Mouse (Mus musculus) forelimb bud, embryonic 11.5 days (tissue): Measurements from ENCODE around the gene Prkg1.

ENCODE experiments used
- DNase-seq: peaks from one replicate; pipeline ENCODE4 v3.0.0-alpha.2; 2012; ENCODE audit warnings: low read depth, low spot score

Gene Prkg1

GRCm38 (mm10) chr19:31158944-31159460 is 605.8 kb downstream of the Prkg1 start:
- DNase-seq = no peak

- DNase-seq = no peak
Observed at GRCm38 (mm10) chr19:31153399-31153798, 611.4 kb downstream of the Prkg1 start.

- DNase-seq = no peak
Observed at GRCm38 (mm10) chr19:31149902-31150301, 614.9 kb downstream of the Prkg1 start.

- no peak for DNase-seq
Observed at GRCm38 (mm10) chr19:31147457-31147856, 617.4 kb downstream of the Prkg1 start.

GRCm38 (mm10) chr19:31146156-31146555 is 618.7 kb downstream of the Prkg1 start:
- DNase-seq = no peak

GRCm38 (mm10) chr19:31141905-31142304 is 622.9 kb downstream of the Prkg1 start:
- no peak for DNase-seq

GRCm38 (mm10) chr19:31136316-31136715 is 628.5 kb downstream of the Prkg1 start:
- no peak for DNase-seq

- peak; percentile 14 for DNase-seq
Observed at GRCm38 (mm10) chr19:31132614-31133013, 632.2 kb downstream of the Prkg1 start.

GRCm38 (mm10) chr19:31124628-31125027 is 640.2 kb downstream of the Prkg1 start:
- DNase-seq = no peak

- peak; percentile 10 for DNase-seq
Observed at GRCm38 (mm10) chr19:31114690-31115089, 650.1 kb downstream of the Prkg1 start.

GRCm38 (mm10) chr19:31106835-31107554 is 657.8 kb downstream of the Prkg1 start:
- DNase-seq = peak; percentile 23

GRCm38 (mm10) chr19:31106036-31106435 is 658.8 kb downstream of the Prkg1 start:
- DNase-seq = no peak

GRCm38 (mm10) chr19:31104764-31105163 is 660.1 kb downstream of the Prkg1 start:
- no peak for DNase-seq

- DNase-seq = no peak
Observed at GRCm38 (mm10) chr19:31099369-31099768, 665.5 kb downstream of the Prkg1 start.

- DNase-seq = no peak
Observed at GRCm38 (mm10) chr19:31097857-31098256, 667.0 kb downstream of the Prkg1 start.

GRCm38 (mm10) chr19:31083761-31084160 is 681.1 kb downstream of the Prkg1 start:
- no peak for DNase-seq

GRCm38 (mm10) chr19:31082662-31083429 is 682.0 kb downstream of the Prkg1 start, which contains the start of gene Cstf2t:
TSS of gene Cstf2t (plus strand) at chr19:31082837.
- peak; percentile 98 for DNase-seq

GRCm38 (mm10) chr19:31082226-31082625 is 682.6 kb downstream of the Prkg1 start:
- DNase-seq = no peak

- DNase-seq = no peak
Observed at GRCm38 (mm10) chr19:31078241-31078640, 686.6 kb downstream of the Prkg1 start.

GRCm38 (mm10) chr19:31076106-31076505 is 688.7 kb downstream of the Prkg1 start:
- no peak for DNase-seq

- DNase-seq = no peak
Observed at GRCm38 (mm10) chr19:31074717-31075063, 690.1 kb downstream of the Prkg1 start.

- DNase-seq = no peak
Observed at GRCm38 (mm10) chr19:31073959-31074716, 690.7 kb downstream of the Prkg1 start.
